Mouse (Mus musculus): ENCODE measurements around the gene BC048562. TPM values are rescaled to one million over a fixed set of nuclear protein-coding genes. Genes with fewer than 3 reads are reported as not detected.

Gene BC048562
- polyA plus RNA-seq, 1 experiment from 2014 or later: not detected

GRCm38 (mm10) chr9:108462192-108462591 is 25.9 kb downstream of the BC048562 start:
- Histone ChIP-seq H3K4me2 (no peak overlapping the region), H3K9ac (no peak overlapping the region), H3K36me3 (peaks cover 43% of the 10 kb centered on the region), H3K4me1 (peaks cover 21% of the 10 kb centered on the region), H3K27me3 (no peaks in the 10 kb centered on the region), H3K4me3 (0 out of 2 replicates have a peak overlapping the region, but pooled peaks have one; percentile 90), H3K9me3 (no peaks in the 10 kb centered on the region), H3K27ac (no peak overlapping the region)
- no peak for ATAC-seq (ENCODE audit: insufficient number of reproducible peaks, low FRiP score, low TSS enrichment, low read depth)
- 88% methylated on average over 10 of the region's 10 CpGs for WGBS

GRCm38 (mm10) chr9:108463713-108464112 is 27.4 kb downstream of the BC048562 start:
- 93% methylated on average over 9 of the region's 9 CpGs for WGBS

GRCm38 (mm10) chr9:108466219-108466618 is 29.9 kb downstream of the BC048562 start:
- H3K36me3 ChIP-seq: peaks cover 48% of the 10 kb centered on the region
- no peak overlapping the region for H3K27ac ChIP-seq
- no peak overlapping the region for H3K9ac ChIP-seq
- H3K4me2 ChIP-seq: no peak overlapping the region
- no peak for ATAC-seq (ENCODE audit: insufficient number of reproducible peaks, low FRiP score, low TSS enrichment, low read depth)
- H3K4me3 ChIP-seq: no peak overlapping the region
- peaks cover 12% of the 10 kb centered on the region for H3K4me1 ChIP-seq
- no peaks in the 10 kb centered on the region for H3K9me3 ChIP-seq
- WGBS: 83% methylated on average over 2 of the region's 2 CpGs
- H3K27me3 ChIP-seq: no peaks in the 10 kb centered on the region

More at GRCm38 (mm10) chr9:108463713-108464112, 27.4 kb downstream of the BC048562 start:
- H3K27me3 ChIP-seq: no peaks in the 10 kb centered on the region
- H3K9ac ChIP-seq: no peak overlapping the region
- no peak overlapping the region for H3K4me2 ChIP-seq
- no peak for ATAC-seq (ENCODE audit: insufficient number of reproducible peaks, low FRiP score, low TSS enrichment, low read depth)
- H3K9me3 ChIP-seq: no peaks in the 10 kb centered on the region
- H3K27ac ChIP-seq: no peak overlapping the region
- peaks cover 21% of the 10 kb centered on the region for H3K4me1 ChIP-seq
- no peak overlapping the region for H3K4me3 ChIP-seq
- peaks cover 48% of the 10 kb centered on the region for H3K36me3 ChIP-seq

DNA sequence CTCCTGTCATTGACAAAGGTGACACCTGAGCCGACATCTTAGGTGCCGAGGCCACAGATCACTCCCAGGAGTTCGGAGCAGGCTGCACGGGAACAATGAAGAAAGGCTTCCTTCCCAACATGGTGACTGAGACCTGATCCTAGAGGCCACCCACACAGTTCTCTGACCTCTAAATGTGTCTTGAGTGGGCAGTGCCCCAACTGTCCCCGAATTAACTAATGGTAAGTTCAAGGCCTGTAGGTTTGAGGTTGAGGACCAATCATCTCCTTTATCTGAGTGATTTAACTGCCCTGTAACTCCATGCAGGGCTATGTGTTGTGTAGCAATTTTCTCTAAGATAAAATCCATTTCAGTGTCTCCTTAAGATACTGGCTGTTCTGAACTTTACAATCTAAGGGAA is 33.1 kb downstream of the BC048562 start:
- Histone ChIP-seq H3K27me3 (no peaks in the 10 kb centered on the region), H3K9ac (no peak overlapping the region), H3K27ac (no peak overlapping the region), H3K9me3 (no peaks in the 10 kb centered on the region), H3K4me1 (no peaks in the 10 kb centered on the region), H3K4me3 (no peak overlapping the region), H3K4me2 (no peak overlapping the region), H3K36me3 (peaks cover 31% of the 10 kb centered on the region)
- 71% methylated on average over 5 of the region's 5 CpGs for WGBS
- ATAC-seq (ENCODE audit: insufficient number of reproducible peaks, low FRiP score, low TSS enrichment, low read depth): no peak

GRCm38 (mm10) chr9:108469845-108470244 is 33.6 kb downstream of the BC048562 start:
- no peak for ATAC-seq (ENCODE audit: insufficient number of reproducible peaks, low FRiP score, low TSS enrichment, low read depth)
- H3K36me3 ChIP-seq: peaks cover 27% of the 10 kb centered on the region
- H3K4me1 ChIP-seq: no peaks in the 10 kb centered on the region
- no peaks in the 10 kb centered on the region for H3K27me3 ChIP-seq
- H3K4me2 ChIP-seq: no peak overlapping the region
- no peak overlapping the region for H3K27ac ChIP-seq
- no peak overlapping the region for H3K4me3 ChIP-seq
- 70% methylated on average over 4 of the region's 4 CpGs for WGBS
- no peak overlapping the region for H3K9ac ChIP-seq
- no peaks in the 10 kb centered on the region for H3K9me3 ChIP-seq

DNA sequence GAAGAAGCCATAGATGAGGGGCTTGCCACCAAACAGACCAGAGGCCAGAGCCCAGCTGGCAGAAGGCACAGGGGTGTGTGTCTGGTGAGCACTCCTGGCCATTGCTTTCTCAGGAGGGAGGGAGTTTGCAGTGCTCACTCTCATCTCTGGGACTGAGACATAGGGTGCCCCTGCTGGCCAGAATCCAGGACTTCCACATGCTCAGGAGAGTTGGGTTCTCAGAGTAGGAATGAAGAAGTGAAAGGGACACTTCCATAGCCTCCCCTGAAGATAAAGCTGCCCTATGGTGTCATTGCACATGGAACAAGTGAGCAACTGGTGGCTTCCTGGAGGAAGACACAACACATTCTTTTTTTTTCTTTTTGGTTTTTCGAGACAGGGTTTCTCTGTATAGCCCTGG is 38.2 kb downstream of the BC048562 start:
- WGBS: 55% methylated on average over 1 of the region's 1 CpGs
- no peaks in the 10 kb centered on the region for H3K27me3 ChIP-seq
- no peaks in the 10 kb centered on the region for H3K9me3 ChIP-seq
- no peak overlapping the region for H3K4me3 ChIP-seq
- H3K9ac ChIP-seq: no peak overlapping the region
- H3K4me2 ChIP-seq: no peak overlapping the region
- H3K4me1 ChIP-seq: peaks cover 6% of the 10 kb centered on the region
- no peak overlapping the region for H3K27ac ChIP-seq
- ATAC-seq (ENCODE audit: insufficient number of reproducible peaks, low FRiP score, low TSS enrichment, low read depth): no peak
- H3K36me3 ChIP-seq: no peaks in the 10 kb centered on the region

DNA sequence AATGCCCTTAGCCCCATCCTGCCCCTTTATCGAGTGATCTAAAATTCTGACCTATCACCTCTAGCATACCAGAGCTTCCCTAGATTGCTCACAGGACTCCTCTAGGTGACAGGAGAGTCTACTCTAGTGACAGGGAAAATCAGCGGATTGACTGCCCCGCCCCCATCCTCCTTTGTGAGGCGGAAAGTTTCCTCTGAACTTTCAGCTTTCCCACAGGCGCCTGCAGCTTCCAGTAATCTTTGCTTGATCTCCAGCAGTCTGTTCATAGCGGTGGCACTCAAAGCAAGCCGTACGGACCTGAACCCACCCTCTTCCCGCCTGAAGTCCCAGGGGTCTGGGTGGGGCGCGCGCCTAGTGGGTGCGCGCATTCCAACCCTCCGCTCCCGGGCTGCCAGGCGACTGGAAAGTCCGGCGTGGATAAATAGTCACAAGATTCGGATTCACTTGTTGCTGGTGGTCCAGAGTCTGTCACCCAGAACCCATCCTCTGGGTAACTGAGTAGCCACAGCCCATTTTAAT is 42.4 kb downstream of the BC048562 start:
- ATAC-seq (ENCODE audit: insufficient number of reproducible peaks, low FRiP score, low TSS enrichment, low read depth): peak; percentile 76; the same call in 1 of the 2 replicates
- peaks cover 28% of the 10 kb centered on the region for H3K4me1 ChIP-seq
- H3K27ac ChIP-seq: peak overlapping the region; percentile 92
- no peaks in the 10 kb centered on the region for H3K9me3 ChIP-seq
- H3K4me2 ChIP-seq: peak overlapping the region; percentile 53
- peak overlapping the region; percentile 65 for H3K4me3 ChIP-seq
- WGBS: under 1% methylated on average over 20 of the region's 20 CpGs
- H3K9ac ChIP-seq: peak overlapping the region; percentile 33; the same call in 1 of the 2 replicates
- H3K36me3 ChIP-seq: peaks cover 28% of the 10 kb centered on the region
- H3K27me3 ChIP-seq: no peaks in the 10 kb centered on the region

- H3K9ac ChIP-seq: no peak overlapping the region
- no peak for ATAC-seq (ENCODE audit: insufficient number of reproducible peaks, low FRiP score, low TSS enrichment, low read depth)
- 41% methylated on average over 11 of the region's 11 CpGs for WGBS
Observed at GRCm38 (mm10) chr9:108479241-108479640, 43.0 kb downstream of the BC048562 start.

DNA sequence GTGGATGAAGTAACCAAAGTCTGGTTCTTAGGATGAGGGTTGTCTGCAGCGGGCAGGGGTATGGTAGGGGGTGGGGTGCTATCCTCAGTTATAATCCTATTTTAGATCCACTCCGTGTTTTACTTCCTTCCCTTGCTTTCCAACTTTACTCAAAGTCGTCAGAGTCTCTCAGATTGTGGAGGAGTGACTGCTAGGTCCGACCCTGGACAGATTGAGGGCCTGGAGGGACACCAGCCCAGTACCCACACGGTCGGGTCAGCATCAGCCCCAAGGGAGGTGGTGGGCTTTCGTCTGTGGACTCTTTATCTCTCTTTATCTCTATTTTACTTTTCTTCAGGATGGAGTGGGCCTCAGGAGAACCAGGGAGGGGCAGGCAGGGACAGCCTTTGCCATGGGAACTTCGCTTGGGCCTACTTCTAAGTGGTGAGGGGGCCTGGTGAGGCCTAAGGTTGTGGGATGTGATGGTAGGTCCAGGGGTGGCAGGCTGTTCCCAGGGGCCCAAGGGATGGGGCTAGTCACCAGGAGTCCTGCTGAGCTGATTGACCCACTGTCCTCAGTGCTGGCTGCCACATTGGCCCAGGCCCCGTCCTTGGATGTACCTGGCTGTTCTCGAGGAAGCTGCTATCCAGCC is 43.6 kb downstream of the BC048562 start, which contains the start of gene Lamb2:
Gene Lamb2, plus strand, starts transcription at position 16 of the 631 bp plus-strand sequence.
- peak within 1 kb of the TSS; percentile 65 for H3K4me3 ChIP-seq
- H3K9ac ChIP-seq: peak within 1 kb of the TSS; percentile 65
- ATAC-seq (ENCODE audit: insufficient number of reproducible peaks, low FRiP score, low TSS enrichment, low read depth): peak; percentile 57; the same call in 1 of the 2 replicates
- H3K4me2 ChIP-seq: peak within 1 kb of the TSS; percentile 85
- WGBS: 7% methylated on average over 10 of the region's 10 CpGs
- peaks cover 28% of the 10 kb centered on the region for H3K4me1 ChIP-seq
- H3K9me3 ChIP-seq: no peaks in the 10 kb centered on the region
- H3K36me3 ChIP-seq: peaks cover 37% of the 10 kb centered on the region
- no peaks in the 10 kb centered on the region for H3K27me3 ChIP-seq
- H3K27ac ChIP-seq: peak within 1 kb of the TSS; percentile 92

More at GRCm38 (mm10) chr9:108479241-108479640, 43.0 kb downstream of the BC048562 start:
- no peaks in the 10 kb centered on the region for H3K9me3 ChIP-seq
- H3K27ac ChIP-seq: peak overlapping the region; percentile 92
- peaks cover 28% of the 10 kb centered on the region for H3K4me1 ChIP-seq
- no peaks in the 10 kb centered on the region for H3K27me3 ChIP-seq
- peak overlapping the region; percentile 85 for H3K4me2 ChIP-seq
- H3K36me3 ChIP-seq: peaks cover 33% of the 10 kb centered on the region
- peak overlapping the region; percentile 65 for H3K4me3 ChIP-seq

DNA sequence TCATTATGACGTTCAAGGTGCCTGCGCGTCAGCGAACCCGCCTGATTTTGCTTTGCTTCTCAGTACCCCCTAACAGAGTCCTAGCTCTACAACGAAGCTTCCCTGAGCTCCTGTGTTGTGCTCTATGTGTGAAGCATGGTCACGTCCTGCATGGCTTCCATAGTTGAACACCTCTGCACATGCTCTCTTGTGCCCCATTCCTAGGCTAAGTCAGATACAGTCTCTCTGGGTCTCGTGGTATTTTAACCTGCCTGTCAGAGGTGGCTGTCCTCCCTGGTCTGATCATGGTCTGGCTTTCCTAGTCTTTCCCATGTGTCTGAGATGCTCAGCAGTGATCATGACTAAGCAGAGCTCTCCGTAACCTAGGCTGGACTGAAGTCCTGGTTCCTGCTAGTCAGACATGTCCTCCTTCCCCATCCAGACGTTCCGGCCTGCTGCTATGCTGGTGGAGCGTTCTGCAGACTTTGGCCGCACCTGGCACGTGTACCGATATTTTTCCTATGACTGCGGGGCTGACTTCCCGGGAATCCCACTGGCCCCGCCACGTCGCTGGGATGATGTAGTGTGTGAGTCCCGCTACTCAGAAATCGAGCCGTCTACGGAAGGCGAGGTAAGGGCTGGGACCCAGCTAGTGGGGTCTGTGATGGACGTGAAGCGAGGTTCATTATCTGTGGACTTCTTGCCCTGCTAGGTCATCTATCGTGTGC is 44.7 kb downstream of the BC048562 start:
- Histone ChIP-seq H3K9me3 (no peaks in the 10 kb centered on the region), H3K27ac (no peak overlapping the region), H3K4me2 (peak overlapping the region; percentile 85), H3K4me3 (peak overlapping the region; percentile 65), H3K36me3 (peaks cover 49% of the 10 kb centered on the region), H3K9ac (no peak overlapping the region), H3K27me3 (no peaks in the 10 kb centered on the region), H3K4me1 (peaks cover 28% of the 10 kb centered on the region)
- ATAC-seq (ENCODE audit: insufficient number of reproducible peaks, low FRiP score, low TSS enrichment, low read depth): no peak
- WGBS: 88% methylated on average over 28 of the region's 28 CpGs

DNA sequence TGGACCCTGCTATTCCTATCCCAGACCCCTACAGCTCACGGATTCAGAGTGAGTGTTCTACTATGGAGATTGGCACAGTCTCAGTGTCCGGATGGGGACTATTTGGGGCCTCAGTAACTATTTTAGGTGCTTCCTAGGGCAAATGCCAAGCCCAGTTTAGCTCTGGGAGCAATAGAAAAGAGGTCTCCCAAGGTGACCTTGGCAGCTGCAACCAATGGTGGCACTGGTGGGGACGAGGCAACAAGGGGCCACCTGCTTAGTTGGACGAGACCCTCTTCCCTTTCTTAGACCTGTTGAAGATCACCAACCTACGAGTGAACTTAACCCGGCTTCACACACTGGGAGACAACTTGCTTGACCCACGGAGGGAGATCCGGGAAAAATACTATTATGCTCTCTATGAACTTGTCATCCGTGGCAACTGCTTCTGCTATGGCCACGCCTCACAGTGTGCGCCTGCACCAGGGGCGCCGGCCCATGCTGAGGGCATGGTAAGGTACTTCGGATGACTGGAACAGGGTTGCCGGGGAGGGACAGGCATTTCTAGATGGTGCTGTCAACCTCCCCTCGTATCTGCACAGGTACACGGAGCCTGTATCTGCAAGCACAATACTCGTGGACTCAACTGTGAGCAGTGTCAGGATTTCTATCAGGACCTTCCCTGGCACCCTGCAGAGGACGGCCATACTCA is 45.4 kb downstream of the BC048562 start:
- Histone ChIP-seq H3K9me3 (no peaks in the 10 kb centered on the region), H3K4me1 (peaks cover 28% of the 10 kb centered on the region), H3K4me2 (no peak overlapping the region), H3K36me3 (peaks cover 56% of the 10 kb centered on the region), H3K4me3 (no peak overlapping the region), H3K9ac (no peak overlapping the region), H3K27me3 (no peaks in the 10 kb centered on the region), H3K27ac (no peak overlapping the region)
- WGBS: 86% methylated on average over 19 of the region's 19 CpGs
- no peak for ATAC-seq (ENCODE audit: insufficient number of reproducible peaks, low FRiP score, low TSS enrichment, low read depth)

All from limb, embryonic 15.5 days (tissue).